In genomic region chr7:138841436-138842151, GRCm38 (mm10) we compare ENCODE assay signal across 11 mouse cellular contexts. TPM values are rescaled to one million over a fixed set of nuclear protein-coding genes. Genes with fewer than 3 reads are reported as not detected.
A peak's percentile ranks its signal among the peaks of the same experiment; 100 is the strongest.
DNase-seq lines count a peak whose midpoint lies in the region; ATAC-seq and TF ChIP-seq lines count a peak whose summit lies in the region.
"Had no signal": no experiment of that assay in that cellular context is flagged by ENCODE, and none has a peak within 500 bp of the region (broad histone marks: within the 10 kb centered on the region; RNA-seq: fewer than 3 reads in every experiment).

No protein-coding gene starts in this region.

- H3K36me3 ChIP-seq in heart, embryonic 12.5 days: peaks cover 3% of the 10 kb centered on the region
- H3K36me3 ChIP-seq in lung, postnatal 0 days (ENCODE audit: insufficient read depth, low read length): 0 out of 2 replicates have a peak, but pooled peaks cover 1% of the 10 kb centered on the region
- H3K36me3 ChIP-seq: stomach, embryonic 15.5 days had no signal

- peaks cover 25% of the 10 kb centered on the region for H3K4me1 ChIP-seq in heart, embryonic 12.5 days (replicated peaks)
- H3K4me1 ChIP-seq in lung, postnatal 0 days (ENCODE audit: insufficient read depth, low read depth, low read length): peaks cover 14% of the 10 kb centered on the region

- 0 out of 2 replicates have a peak, but pooled peaks have one; percentile 7 for TF ChIP-seq CTCF in lung, postnatal 0 days (IDR thresholded peaks at IDR 0.05)

- peak; percentile 88 for DNase-seq in heart, adult 11 months
- no peak for DNase-seq in lung, postnatal 0 days (ENCODE audit: low spot score)
- DNase-seq in lung, postnatal 14 days: no peak
- DNase-seq in embryo, embryonic 10.5 days (ENCODE audit: low spot score): peak; percentile 33
- no peak for DNase-seq in urinary bladder, adult 2 months (ENCODE audit: low spot score)
- DNase-seq in retina, embryonic 14.5 days (ENCODE audit: low spot score): no peak

- no peak overlapping the region for H3K9ac ChIP-seq in heart, embryonic 12.5 days
- no peak overlapping the region for H3K9ac ChIP-seq in lung, postnatal 0 days (replicated peaks; ENCODE audit: low read depth)
- H3K9ac ChIP-seq: embryonic facial prominence, embryonic 12.5 days; liver, embryonic 12.5 days; midbrain, embryonic 13.5 days; stomach, embryonic 15.5 days had no signal

- no peak overlapping the region for H3K4me3 ChIP-seq in heart, embryonic 12.5 days
- no peak overlapping the region for H3K4me3 ChIP-seq in lung, postnatal 0 days (ENCODE audit: low read depth, low read length)
- H3K4me3 ChIP-seq: embryonic facial prominence, embryonic 12.5 days; liver, embryonic 12.5 days; midbrain, embryonic 13.5 days; stomach, embryonic 15.5 days had no signal

- no peak overlapping the region for H3K27ac ChIP-seq in heart, embryonic 12.5 days (ENCODE audit: poor library complexity, severe bottlenecking)
- no peak overlapping the region for H3K27ac ChIP-seq in lung, postnatal 0 days (ENCODE audit: low read length)
- H3K27ac ChIP-seq: embryonic facial prominence, embryonic 12.5 days; liver, embryonic 12.5 days; midbrain, embryonic 13.5 days; stomach, embryonic 15.5 days had no signal

- no peaks in the 10 kb centered on the region for H3K9me3 ChIP-seq in heart, embryonic 12.5 days (replicated peaks)
- H3K9me3 ChIP-seq in lung, postnatal 0 days (ENCODE audit: low read length): no peaks in the 10 kb centered on the region
- H3K9me3 ChIP-seq: embryonic facial prominence, embryonic 12.5 days; liver, embryonic 12.5 days; midbrain, embryonic 13.5 days; stomach, embryonic 15.5 days had no signal

- no peaks in the 10 kb centered on the region for H3K27me3 ChIP-seq in heart, embryonic 12.5 days (replicated peaks)
- H3K27me3 ChIP-seq in lung, postnatal 0 days (replicated peaks; ENCODE audit: insufficient read depth, low read length): no peaks in the 10 kb centered on the region
- H3K27me3 ChIP-seq: embryonic facial prominence, embryonic 12.5 days; liver, embryonic 12.5 days; midbrain, embryonic 13.5 days; stomach, embryonic 15.5 days had no signal

- no peak overlapping the region for H3K4me2 ChIP-seq in heart, embryonic 12.5 days
- H3K4me2 ChIP-seq in lung, postnatal 0 days (replicated peaks; ENCODE audit: low read depth, low read length): no peak overlapping the region
- H3K4me2 ChIP-seq: embryonic facial prominence, embryonic 12.5 days; liver, embryonic 12.5 days; midbrain, embryonic 13.5 days; stomach, embryonic 15.5 days had no signal

- TF ChIP-seq EP300 in lung, postnatal 0 days (IDR thresholded peaks at IDR 0.05): no peak

- WGBS in heart, embryonic 12.5 days: 56% methylated on average over 3 of the region's 3 CpGs
- 76% methylated on average over 2 of the region's 3 CpGs for WGBS in lung, postnatal 0 days

- no peak for ATAC-seq in heart, embryonic 12.5 days (ENCODE audit: insufficient number of reproducible peaks, low FRiP score)
- ATAC-seq in lung, postnatal 0 days: no peak
- ATAC-seq: liver, embryonic 12.5 days had no signal

RNA-seq across cellular contexts. Expression of gene Ppp2r2d, which starts 4.3 kb away (rescaled TPM):
- polyA plus RNA-seq in heart, embryonic 12.5 days (2016; fragmentation: Nextera tagmentation; extraction: Ambion mirVana): 36.7 and 41.1 TPM in 2 replicates
- 28.0 and 29.5 TPM in 2 replicates for polyA plus RNA-seq in lung, postnatal 0 days (2015; fragmentation: Nextera tagmentation; extraction: Ambion mirVana)
- polyA plus RNA-seq in urinary bladder, adult 2 months (2012; rRNA removed): 36.9 and 38.5 TPM in 2 replicates

RNA-seq across cellular contexts. Expression of gene Mapk1ip1, which starts 4.5 kb away (rescaled TPM):
- polyA plus RNA-seq in heart, embryonic 12.5 days (2016; fragmentation: Nextera tagmentation; extraction: Ambion mirVana): 9.7 and 11.4 TPM in 2 replicates
- 14.9 and 15.0 TPM in 2 replicates for polyA plus RNA-seq in lung, postnatal 0 days (2015; fragmentation: Nextera tagmentation; extraction: Ambion mirVana)
- 43.6 and 47.4 TPM in 2 replicates for polyA plus RNA-seq in urinary bladder, adult 2 months (2012; rRNA removed)

Comparison
In these comparisons a context has a peak if more than half of its experiments do, and no peak if none do; other contexts are left out.
1. DNase-seq: peak in heart, adult 11 months (single experiment) and embryo, embryonic 10.5 days (single experiment); none in lung, postnatal 0 days (single experiment), lung, postnatal 14 days (single experiment), urinary bladder, adult 2 months (single experiment) and retina, embryonic 14.5 days (single experiment).